Comparison of ENCODE assay signal across 10 mouse cellular contexts in the genomic region with DNA sequence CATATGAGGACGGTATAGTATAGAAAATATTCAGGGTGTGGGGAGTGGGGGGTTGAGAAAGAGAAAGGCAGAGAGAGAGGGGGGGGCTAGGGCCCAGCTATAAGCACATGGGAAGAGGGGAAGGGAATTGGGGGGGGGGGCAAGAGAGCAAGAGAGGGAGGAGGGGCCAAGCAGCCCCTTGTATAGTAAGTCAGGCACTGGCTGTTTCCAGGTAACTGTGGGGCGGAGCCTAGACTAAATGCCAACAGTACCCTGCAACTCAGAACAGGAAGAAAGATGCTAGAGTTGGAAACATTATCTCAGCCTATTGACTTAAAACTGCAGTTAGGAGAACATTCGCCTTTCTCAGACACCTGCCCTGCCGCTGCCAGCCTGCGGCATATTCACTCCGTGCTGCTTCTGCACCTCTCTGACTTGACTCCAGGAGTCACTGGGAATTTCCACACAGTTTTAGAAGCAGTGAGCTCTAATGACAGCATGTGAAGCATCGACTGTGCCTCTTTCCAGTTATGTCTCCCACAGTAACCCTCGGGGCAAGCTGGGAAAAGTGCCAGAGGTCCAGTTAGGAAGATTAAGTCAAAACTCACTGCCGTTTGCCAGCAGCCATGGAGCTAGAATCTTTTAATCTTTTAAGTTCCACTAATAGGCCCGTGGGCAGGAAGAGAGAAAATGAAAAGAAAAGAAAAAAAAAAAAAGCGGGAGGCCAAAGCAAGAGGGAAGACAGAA. TPM values are rescaled to one million over a fixed set of nuclear protein-coding genes. Genes with fewer than 3 reads are reported as not detected.
DNase-seq lines count a peak whose midpoint lies in the region; ATAC-seq and TF ChIP-seq lines count a peak whose summit lies in the region.
"Had no signal": no experiment of that assay in that cellular context is flagged by ENCODE, and none has a peak within 500 bp of the region (broad histone marks: within the 10 kb centered on the region; RNA-seq: fewer than 3 reads in every experiment).

No protein-coding gene starts in this region.

- H3K9me3 ChIP-seq in lung, embryonic 14.5 days (ENCODE audit: low read depth, low read length): no peaks in the 10 kb centered on the region
- no peaks in the 10 kb centered on the region for H3K9me3 ChIP-seq in lung, postnatal 0 days (ENCODE audit: low read length)
- H3K9me3 ChIP-seq in limb, embryonic 10.5 days (replicated peaks): no peaks in the 10 kb centered on the region
- no peaks in the 10 kb centered on the region for H3K9me3 ChIP-seq in stomach, embryonic 16.5 days (replicated peaks; ENCODE audit: control insufficient read depth, low read length)
- H3K9me3 ChIP-seq: liver, embryonic 15.5 days had no signal

- peak; percentile 74 for DNase-seq in lung, embryonic 14.5 days
- DNase-seq in lung, postnatal 0 days (ENCODE audit: low spot score): no peak
- DNase-seq in cerebellum, adult 8-10 months: peak; percentile 5
- DNase-seq in gastrocnemius, postnatal 14 days: peak; percentile 62
- no peak for DNase-seq in limb, embryonic 10.5 days (ENCODE audit: low spot score)
- no peak for DNase-seq in B cell, adult 2 months

- H3K4me2 ChIP-seq in lung, embryonic 14.5 days: no peak overlapping the region
- no peak overlapping the region for H3K4me2 ChIP-seq in lung, postnatal 0 days (replicated peaks; ENCODE audit: low read depth, low read length)
- H3K4me2 ChIP-seq in stomach, embryonic 16.5 days (ENCODE audit: low read depth, low read length): peak overlapping the region; percentile 33; the same call in 1 of the 2 replicates
- H3K4me2 ChIP-seq: liver, embryonic 15.5 days had no signal

- no peak overlapping the region for H3K4me3 ChIP-seq in lung, embryonic 14.5 days (ENCODE audit: low read depth, low read length)
- H3K4me3 ChIP-seq in lung, postnatal 0 days (ENCODE audit: low read depth, low read length): no peak overlapping the region
- no peak overlapping the region for H3K4me3 ChIP-seq in limb, embryonic 10.5 days
- H3K4me3 ChIP-seq in stomach, embryonic 16.5 days (replicated peaks; ENCODE audit: low read length): no peak overlapping the region
- H3K4me3 ChIP-seq: erythroblast, embryonic 14.5 days; liver, embryonic 15.5 days had no signal

- no peak overlapping the region for H3K9ac ChIP-seq in lung, embryonic 14.5 days
- H3K9ac ChIP-seq in lung, postnatal 0 days (replicated peaks; ENCODE audit: low read depth): no peak overlapping the region
- no peak overlapping the region for H3K9ac ChIP-seq in stomach, embryonic 16.5 days (ENCODE audit: low read length)
- H3K9ac ChIP-seq: liver, embryonic 15.5 days had no signal

- ATAC-seq in lung, embryonic 14.5 days (ENCODE audit: insufficient read depth): no peak
- ATAC-seq in lung, postnatal 0 days: no peak
- ATAC-seq in stomach, embryonic 16.5 days (ENCODE audit: insufficient read depth, low FRiP score): no peak
- ATAC-seq in frontal cortex, adult (ENCODE audit: low TSS enrichment): no peak

- H3K36me3 ChIP-seq in lung, embryonic 14.5 days (ENCODE audit: insufficient read depth): no peaks in the 10 kb centered on the region
- no peaks in the 10 kb centered on the region for H3K36me3 ChIP-seq in lung, postnatal 0 days (ENCODE audit: insufficient read depth, low read length)
- no peaks in the 10 kb centered on the region for H3K36me3 ChIP-seq in limb, embryonic 10.5 days
- H3K36me3 ChIP-seq in stomach, embryonic 16.5 days (ENCODE audit: control insufficient read depth, insufficient read depth, low read length): no peaks in the 10 kb centered on the region
- H3K36me3 ChIP-seq: liver, embryonic 15.5 days had no signal

- H3K27me3 ChIP-seq in lung, embryonic 14.5 days (ENCODE audit: insufficient read depth, low read length): no peaks in the 10 kb centered on the region
- H3K27me3 ChIP-seq in lung, postnatal 0 days (replicated peaks; ENCODE audit: insufficient read depth, low read length): no peaks in the 10 kb centered on the region
- no peaks in the 10 kb centered on the region for H3K27me3 ChIP-seq in limb, embryonic 10.5 days (ENCODE audit: low read depth, poor library complexity, severe bottlenecking)
- no peaks in the 10 kb centered on the region for H3K27me3 ChIP-seq in stomach, embryonic 16.5 days (ENCODE audit: control insufficient read depth, insufficient read depth, low read length)
- H3K27me3 ChIP-seq: liver, embryonic 15.5 days had no signal

- intact Hi-C loops in gastrocnemius, postnatal 14 days (cut with DNase I; ENCODE audit: low total_unique reads): no loop called here

- no peaks in the 10 kb centered on the region for H3K4me1 ChIP-seq in lung, embryonic 14.5 days (ENCODE audit: insufficient read depth)
- no peaks in the 10 kb centered on the region for H3K4me1 ChIP-seq in lung, postnatal 0 days (ENCODE audit: insufficient read depth, low read depth, low read length)
- peaks cover 38% of the 10 kb centered on the region for H3K4me1 ChIP-seq in limb, embryonic 10.5 days
- no peaks in the 10 kb centered on the region for H3K4me1 ChIP-seq in stomach, embryonic 16.5 days (ENCODE audit: control insufficient read depth, insufficient read depth, low read length)
- H3K4me1 ChIP-seq: liver, embryonic 15.5 days had no signal

- no peak for TF ChIP-seq EP300 in lung, postnatal 0 days (IDR thresholded peaks at IDR 0.05)

- no peak for TF ChIP-seq CTCF in lung, embryonic 14.5 days (IDR thresholded peaks at IDR 0.05; ENCODE audit: low read depth)
- no peak for TF ChIP-seq CTCF in lung, postnatal 0 days (IDR thresholded peaks at IDR 0.05)

- H3K27ac ChIP-seq in lung, embryonic 14.5 days (ENCODE audit: low read depth): no peak overlapping the region
- H3K27ac ChIP-seq in lung, postnatal 0 days (ENCODE audit: low read length): no peak overlapping the region
- H3K27ac ChIP-seq in limb, embryonic 10.5 days: peak overlapping the region; percentile 75
- no peak overlapping the region for H3K27ac ChIP-seq in stomach, embryonic 16.5 days (ENCODE audit: low read length)
- H3K27ac ChIP-seq: liver, embryonic 15.5 days had no signal

- 47% methylated on average over 11 of the region's 11 CpGs for WGBS in lung, embryonic 14.5 days
- 43% methylated on average over 11 of the region's 11 CpGs for WGBS in lung, postnatal 0 days
- WGBS in limb, embryonic 10.5 days: 62% methylated on average over 11 of the region's 11 CpGs
- 40% methylated on average over 11 of the region's 11 CpGs for WGBS in stomach, embryonic 16.5 days

RNA-seq across cellular contexts. Expression of a gene that starts 20.6 kb away (rescaled TPM):
- 37.5 and 40.8 TPM in 2 replicates for polyA plus RNA-seq in lung, embryonic 14.5 days (2014; fragmentation: Nextera tagmentation; extraction: Ambion mirVana)
- 21.4 and 21.7 TPM in 2 replicates for polyA plus RNA-seq in lung, postnatal 0 days (2015; fragmentation: Nextera tagmentation; extraction: Ambion mirVana)
- 10 to 100 TPM; 11.0 to 12.9 TPM for total RNA-seq in gastrocnemius, postnatal 14 days (2021)
- 60.1 and 67.9 TPM in 2 replicates for polyA plus RNA-seq in limb, embryonic 10.5 days (2016; fragmentation: Nextera tagmentation; extraction: Ambion mirVana)
- polyA plus RNA-seq in stomach, embryonic 16.5 days (2015; fragmentation: Nextera tagmentation; extraction: Ambion mirVana): 29.6 and 30.9 TPM in 2 replicates

Comparison
In these comparisons a context has a peak if more than half of its experiments do, and no peak if none do; other contexts are left out.
1. DNase-seq: peak in lung, embryonic 14.5 days (single experiment), cerebellum, adult 8-10 months (single experiment) and gastrocnemius, postnatal 14 days (single experiment); none in lung, postnatal 0 days (single experiment), limb, embryonic 10.5 days (single experiment) and B cell, adult 2 months (0 of 2).